Mouse (Mus musculus) adrenal gland, postnatal 4 days (tissue): ENCODE data around the gene Foxc1. TPM values are rescaled to one million over a fixed set of nuclear protein-coding genes. Genes with fewer than 3 reads are reported as not detected.

Experiments
- DNase-seq, 2 experiments: peaks; one replicate each; pipeline ENCODE4 v3.0.0; 2021 to 2022; ENCODE audit warnings: low spot score in 2 of 2, mixed read lengths in 2 of 2
- total RNA-seq, 2 experiments: library from RNA; stranded (reverse); gene quantifications; 2 replicates each; pipeline ENCODE4 v1.2.3; 2021

The Foxc1 gene
- total RNA-seq, 2 experiments from 2014 or later, result 9.7 to 13.4 TPM

DNA sequence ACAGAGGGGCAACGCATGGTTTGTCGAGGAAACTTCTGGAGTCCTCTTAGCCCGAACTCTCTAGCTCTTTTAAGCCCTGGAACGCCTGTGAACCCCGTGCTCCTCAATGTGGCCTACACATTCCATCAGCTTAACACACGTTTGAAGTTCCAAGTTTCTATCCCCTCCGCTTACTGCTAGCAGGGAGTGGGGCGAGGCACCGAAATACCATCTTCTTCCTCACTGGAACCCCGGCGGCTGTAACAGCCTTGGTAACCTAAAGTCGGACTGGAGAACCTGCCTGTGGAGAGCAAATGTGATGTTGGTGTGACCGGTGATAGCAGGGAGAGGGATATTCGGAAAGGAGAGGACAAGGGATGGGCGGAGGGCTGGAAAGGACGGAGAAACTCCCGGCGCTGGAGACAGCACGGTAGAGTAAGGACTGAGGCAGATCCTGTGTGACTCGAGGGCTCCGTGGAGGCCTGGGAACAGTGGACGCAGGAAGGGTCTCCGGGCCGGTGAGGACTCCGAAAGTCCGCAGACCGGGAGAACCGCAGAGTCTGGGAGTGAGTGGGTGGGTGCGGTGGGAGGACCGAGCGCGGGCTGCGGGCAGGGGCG is 504 bp upstream of the Foxc1 start:
- DNase-seq, result no peak

DNA sequence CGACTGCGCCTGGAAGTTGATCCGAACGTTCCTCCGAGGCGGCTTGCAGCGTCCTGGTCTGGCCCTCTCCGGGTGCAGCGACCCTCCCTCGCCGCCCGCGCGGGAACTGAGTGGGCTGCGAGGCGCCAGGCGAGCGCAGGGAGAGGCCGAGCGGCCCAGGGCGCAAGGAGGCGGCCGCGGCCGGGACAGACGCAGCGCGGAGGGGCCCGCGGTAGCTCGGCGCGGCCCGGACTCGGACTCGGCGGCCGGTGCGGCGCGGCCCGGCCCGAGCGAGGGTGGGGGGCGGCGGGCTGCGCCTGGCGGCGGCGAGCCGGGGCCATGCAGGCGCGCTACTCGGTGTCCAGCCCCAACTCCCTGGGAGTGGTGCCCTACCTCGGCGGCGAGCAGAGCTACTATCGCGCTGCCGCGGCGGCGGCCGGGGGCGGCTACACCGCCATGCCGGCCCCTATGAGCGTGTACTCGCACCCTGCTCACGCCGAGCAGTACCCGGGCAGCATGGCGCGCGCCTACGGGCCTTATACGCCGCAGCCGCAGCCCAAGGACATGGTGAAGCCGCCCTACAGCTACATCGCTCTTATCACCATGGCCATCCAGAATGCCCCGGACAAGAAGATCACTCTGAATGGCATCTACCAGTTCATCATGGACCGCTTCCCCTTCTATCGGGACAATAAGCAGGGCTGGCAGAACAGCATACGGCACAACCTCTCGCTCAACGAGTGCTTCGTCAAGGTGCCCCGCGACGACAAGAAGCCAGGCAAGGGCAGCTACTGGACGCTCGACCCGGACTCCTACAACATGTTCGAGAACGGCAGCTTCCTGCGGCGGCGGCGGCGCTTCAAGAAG is 680 bp downstream of the Foxc1 start:
- DNase-seq, result peak in 1 of 2 experiments; percentile 26

DNA sequence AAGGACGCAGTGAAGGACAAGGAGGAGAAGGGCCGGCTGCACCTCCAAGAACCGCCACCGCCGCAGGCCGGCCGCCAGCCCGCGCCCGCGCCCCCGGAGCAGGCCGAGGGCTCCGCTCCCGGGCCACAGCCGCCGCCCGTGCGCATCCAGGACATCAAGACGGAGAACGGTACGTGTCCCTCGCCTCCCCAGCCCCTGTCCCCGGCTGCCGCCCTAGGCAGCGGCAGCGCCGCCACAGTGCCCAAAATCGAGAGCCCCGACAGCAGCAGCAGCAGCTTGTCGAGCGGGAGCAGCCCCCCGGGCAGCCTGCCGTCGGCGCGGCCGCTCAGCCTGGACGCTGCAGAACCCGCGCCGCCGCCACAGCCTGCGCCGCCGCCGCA is 1.3 kb downstream of the Foxc1 start:
- no peak for DNase-seq

DNA sequence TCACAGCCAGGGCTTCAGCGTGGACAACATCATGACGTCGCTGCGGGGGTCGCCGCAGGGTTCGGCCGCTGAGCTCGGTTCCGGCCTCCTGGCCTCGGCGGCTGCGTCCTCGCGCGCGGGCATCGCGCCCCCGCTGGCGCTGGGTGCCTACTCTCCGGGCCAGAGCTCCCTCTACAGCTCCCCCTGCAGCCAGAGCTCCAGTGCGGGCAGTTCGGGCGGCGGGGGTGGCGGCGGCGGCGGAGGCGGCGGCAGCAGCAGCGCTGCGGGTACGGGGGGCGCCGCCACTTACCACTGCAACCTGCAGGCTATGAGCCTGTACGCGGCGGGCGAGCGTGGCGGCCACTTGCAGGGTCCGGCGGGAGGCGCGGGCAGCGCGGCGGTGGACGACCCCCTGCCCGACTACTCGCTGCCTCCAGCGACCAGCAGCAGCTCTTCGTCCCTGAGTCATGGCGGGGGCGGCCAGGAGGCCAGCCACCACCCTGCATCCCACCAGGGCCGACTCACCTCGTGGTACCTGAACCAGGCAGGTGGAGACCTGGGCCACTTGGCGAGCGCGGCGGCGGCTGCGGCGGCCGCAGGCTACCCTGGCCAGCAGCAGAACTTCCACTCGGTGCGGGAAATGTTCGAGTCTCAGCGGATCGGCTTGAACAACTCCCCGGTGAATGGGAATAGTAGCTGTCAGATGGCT is 1.8 kb downstream of the Foxc1 start:
- DNase-seq, result peak; percentile 40 to 43

DNA sequence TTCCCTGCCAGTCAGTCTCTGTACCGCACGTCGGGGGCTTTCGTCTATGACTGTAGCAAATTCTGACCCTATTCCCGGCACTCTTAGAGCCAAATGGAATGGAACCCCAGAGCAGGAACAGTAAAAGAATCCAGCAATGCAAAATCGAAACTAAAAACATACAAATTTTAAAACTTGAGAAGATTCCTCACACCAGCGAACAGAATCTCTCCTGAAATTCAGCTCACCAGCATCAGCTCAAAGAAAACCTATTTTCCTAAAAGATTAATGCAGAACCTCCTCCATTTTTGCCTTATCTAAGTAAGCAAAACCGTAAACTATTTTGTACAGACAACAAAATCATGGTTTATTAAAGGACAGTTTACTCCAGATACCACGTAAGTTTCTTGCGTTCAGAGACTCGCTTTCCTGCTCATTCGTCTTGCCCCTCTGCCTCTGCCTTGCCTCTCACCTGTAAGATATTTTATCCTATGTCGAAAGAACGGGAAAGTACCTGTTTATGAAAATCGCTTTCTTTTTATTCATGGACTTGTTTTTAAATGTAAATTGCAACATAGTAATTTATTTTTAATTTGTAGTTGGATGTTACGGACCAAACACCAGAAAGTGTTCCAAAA is 2.5 kb downstream of the Foxc1 start:
- DNase-seq, result no peak

DNA sequence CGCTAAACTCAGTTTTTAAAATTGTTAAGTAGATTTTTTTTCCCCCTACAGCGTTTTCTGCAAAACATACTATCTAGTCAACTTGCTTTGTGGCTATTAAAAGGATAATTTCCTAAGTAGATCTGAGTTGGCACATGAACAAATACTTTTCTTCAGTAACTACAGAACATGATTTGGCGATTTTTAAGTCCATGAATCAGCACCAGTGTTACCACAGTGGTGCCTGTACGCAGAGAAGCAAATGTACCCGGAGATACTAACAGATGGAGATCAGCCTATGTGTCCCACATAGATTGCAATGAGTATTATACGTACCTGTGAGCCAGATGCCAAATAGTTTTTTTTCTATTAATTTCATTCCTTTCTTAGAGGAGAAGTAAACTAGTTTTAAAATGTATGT is 3.3 kb downstream of the Foxc1 start:
- DNase-seq, result no peak

DNA sequence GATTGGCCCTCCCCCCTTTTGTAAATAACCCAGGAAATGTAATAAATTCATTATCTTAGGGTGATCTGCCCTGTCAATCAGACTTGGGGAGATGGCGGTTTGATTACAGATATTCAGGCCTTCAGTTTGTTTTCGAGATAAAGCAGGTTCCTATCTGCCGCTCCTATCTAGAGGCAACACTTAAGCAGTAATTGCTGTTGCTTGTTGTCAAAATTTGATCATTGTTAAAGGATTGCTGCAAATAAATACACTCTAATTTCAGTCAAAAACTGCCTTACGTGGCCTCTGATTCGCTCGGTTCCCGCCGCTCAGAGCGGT is 3.9 kb downstream of the Foxc1 start:
- DNase-seq, result no peak

DNA sequence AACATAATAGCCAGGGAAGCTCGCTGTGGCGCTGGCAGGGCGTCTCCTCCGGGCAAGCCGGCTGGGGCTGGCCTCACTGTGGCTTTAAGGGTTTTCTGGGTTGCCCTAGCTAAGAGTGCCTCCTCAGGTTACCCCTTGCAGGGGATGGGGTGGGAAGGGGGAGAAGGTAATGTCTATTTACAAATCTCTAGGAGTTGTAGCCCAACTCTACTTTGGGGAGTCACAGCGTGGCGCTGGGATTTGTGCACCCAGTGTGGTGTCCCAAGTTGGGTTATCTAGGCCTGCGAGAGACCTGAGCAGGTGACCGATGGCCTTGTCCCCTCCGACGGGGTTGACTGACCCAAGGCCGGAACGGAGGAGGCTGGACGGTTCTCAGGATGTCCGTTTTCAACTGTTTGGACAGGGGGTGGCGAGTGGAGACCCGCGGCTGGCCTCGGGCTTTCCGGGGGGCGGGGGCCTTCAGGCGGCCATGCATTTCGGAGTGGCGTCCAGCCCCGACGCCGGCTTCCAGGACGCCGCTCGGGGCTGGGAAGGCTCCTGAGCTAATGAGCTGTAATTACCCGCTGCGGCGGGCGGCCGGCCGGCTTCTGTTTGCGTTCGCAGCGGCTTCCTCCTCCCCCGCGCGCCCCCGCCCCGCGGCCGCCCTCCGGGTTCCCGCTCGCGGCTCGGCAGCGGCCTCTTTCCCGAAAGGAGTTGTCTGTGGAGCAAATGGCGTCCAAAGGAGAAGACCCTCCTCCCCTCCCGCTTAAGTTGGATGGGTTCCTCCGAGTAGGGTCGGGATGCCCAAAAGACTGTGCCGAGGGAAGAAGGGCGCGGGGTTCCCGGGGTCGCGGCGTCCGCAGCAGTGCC is 4.5 kb downstream of the Foxc1 start:
- no peak for DNase-seq

DNA sequence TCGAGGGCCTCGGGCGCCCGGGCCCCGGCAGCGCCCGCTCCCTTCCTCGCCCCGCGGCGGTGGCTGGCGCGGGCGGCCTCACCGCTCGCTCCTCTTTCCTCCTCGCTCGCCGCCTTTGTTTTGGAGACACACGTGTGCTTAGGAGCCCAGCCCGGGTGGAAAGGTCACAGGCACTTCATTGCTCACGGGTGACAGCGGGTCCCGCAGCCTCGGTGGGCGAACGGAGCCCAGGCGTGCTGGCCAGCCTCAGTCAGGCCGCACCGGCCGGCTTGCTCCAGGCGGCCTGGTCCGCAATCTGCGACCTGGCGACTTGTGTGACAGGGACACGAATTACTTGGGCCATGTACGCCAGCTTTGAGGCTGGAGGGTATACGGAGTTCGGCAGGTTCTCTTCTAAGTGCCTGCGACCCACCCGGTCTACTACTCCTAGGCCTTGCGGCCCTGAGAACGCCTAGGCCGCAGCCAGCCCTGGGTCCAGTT is 5.1 kb downstream of the Foxc1 start:
- DNase-seq, result peak in 1 of 2 experiments; percentile 26

DNA sequence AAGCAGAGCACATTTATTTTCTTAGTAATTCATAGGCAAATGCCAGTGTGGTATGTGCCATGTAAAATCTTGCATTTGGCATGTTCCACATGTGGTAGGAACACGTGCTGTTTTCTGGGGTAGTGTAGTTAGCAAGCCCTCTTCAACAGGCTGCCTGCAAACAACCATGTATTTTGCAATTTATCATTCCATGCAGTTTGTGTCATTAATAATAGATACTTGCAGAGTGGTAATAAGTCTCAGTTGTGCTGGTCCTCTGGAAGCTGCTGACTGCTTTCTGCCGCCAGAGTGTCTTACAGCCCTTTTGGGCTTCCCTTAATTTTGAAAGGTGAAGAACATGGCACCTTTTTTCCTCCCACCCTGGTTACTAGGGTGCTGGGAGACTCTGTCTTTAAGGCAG is 6.3 kb downstream of the Foxc1 start:
- no peak for DNase-seq

DNA sequence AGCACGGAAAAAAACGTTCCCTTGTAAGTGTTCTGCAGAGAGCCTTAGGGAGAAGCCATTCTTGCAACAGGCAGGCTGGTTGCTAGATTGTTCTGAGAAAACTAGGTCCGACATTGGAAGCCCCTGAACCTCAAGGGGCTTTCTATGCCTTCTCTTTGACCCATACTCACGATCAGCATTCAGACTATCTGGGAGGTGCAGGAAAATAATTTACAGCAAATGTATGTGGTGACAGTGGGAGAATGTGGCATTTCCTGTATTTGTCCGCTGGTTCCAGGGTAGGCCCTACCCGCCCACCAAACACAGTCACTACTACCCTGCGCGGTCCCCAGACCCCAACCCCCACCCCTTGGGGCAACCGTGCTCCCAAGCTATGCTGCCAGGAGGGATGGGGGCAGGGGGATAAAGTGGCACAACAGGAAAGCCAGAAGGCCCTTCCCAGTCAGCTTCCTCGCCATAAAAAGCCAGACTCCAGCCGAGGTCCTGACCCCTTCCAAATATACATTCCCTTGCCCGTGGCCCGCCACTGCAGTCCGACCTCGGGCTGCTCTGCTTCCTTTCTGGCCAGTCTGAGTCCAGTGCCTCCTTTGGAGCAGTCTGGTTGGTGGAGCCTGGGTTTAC is 9.1 kb downstream of the Foxc1 start:
- DNase-seq, result no peak

DNA sequence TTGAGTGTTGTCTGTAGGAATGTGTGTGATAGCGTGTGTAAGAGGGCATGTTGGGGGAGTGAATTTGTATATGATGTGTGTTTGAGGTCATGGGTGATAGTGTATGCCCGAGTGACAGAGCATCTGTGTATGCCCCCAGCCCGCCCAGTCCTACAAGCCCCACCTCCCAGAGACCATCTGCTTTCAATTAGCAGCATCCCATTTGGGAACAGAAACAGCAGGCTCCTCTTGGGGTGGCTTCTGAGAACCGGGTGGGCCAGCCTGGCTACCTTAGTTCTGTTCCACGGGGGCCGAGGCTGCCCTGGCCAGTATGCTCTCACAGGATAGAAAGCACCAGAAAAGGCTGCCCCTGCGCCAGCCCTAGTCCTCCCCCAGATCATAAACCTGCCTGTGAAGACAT is 11.9 kb downstream of the Foxc1 start:
- DNase-seq, result no peak

DNA sequence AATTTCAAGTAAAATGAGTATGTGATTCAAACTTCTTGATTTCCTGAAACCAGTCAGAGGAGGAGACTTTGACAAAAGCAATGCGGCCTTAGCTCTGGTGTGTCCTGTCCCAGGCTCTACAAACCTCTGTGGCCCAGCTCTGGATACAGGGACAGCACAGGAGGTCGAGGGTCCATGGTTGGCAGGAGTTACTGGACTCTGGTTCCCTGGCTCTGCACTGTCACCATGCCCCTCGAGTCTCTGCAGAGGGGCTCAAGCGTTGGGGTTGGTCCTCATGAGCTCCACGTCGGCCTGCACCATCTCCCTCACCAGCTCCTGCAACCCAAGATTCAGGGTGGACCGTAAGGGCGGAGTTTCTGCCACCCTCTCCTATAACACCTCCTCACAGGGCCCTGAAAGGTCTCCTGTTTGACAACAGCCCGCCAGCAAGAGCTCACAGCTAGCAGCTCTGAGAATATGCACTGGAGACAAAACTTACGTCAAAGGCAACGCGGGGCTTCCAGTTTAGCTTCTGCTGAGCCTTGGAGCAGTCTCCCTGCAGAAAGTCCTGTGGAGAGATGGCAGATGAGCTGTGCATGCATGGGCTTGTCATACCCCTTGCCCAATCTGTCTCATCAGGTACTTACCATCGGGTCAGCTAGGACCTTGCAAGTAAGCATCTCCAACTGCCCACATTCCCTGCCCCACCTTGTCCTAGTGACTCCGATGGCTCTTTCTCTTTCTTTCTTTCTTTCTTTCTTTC is 13.4 kb downstream of the Foxc1 start:
- DNase-seq, result no peak

DNA sequence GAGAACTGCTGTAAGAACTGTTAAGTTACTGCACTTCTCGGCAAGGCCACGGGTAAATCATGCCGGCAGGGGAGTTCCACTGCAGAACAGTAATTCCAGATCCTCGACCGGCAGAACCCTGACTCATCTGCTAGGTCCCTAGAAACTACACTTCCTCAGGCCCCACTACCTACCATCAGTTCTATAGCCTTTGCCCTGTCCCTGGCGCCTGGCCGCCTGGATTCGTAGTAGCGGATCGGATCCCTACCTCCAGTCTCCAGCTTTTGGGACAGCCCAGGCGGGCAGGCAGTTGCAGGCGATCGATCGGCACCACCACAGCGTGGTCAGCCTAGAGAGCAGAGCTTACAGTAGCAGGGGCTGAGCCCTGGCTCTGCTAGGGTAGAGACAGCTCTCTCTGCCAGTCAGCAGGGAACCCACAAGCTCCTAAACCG is 14.2 kb downstream of the Foxc1 start:
- peak in 1 of 2 experiments; percentile 19 for DNase-seq

DNA sequence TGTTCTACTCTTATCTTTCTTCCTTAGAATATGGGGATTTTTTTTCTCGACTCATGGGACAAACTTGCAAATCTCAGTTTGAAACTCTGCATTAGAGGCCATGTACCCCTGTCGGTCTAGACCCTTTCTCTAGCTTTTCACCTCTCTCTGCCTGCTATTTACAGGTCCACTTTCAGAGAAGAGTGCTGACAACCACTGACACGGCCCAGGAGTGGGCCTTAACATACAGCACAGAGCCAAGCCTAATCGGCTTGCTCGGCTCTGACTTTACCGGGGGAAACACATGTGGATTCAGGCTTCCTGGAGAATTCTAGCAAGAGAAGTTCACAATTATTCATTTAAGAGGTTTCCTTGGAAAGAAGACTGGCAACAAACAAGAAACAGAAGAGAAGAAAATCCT is 14.6 kb downstream of the Foxc1 start:
- DNase-seq, result no peak

DNA sequence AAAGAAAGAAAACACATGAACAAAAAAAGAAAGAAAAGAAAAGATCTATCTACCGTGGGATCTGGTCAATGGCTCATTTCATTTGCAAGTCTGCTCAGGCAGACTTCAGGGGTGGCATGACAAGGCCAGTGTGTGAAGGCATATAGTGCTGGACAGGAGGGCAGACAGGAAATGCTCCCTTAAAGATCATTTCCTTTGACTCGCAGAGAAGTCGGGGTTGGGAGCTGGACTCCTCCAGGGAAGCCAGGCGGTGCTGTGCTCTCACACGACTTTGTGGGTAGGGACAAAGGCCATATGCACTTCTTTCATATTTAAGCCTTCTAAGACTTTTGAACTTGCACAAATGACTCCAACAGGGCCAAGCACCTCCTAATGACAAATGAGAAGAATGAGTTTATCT is 16.9 kb downstream of the Foxc1 start:
- DNase-seq, result no peak

DNA sequence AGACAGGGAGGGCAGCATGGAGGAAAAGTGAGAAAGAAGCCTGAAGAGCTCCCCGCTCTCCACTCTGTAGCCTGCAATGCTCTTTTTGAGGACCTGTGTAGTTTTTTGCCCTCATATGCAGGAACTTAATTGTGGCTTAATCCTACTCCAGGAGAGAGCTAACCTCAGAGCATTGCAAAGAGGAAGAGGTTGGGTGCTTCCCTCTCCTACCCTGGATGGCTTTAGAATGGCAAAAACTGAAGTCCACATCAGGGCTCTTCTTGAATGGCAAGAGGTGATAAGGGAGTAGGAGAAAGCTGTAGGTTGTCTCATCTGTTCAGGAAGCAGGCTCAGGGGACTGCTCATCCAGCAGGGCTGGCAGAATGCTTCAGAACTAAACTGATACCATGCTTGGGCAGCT is 18.7 kb downstream of the Foxc1 start:
- DNase-seq, result no peak

DNA sequence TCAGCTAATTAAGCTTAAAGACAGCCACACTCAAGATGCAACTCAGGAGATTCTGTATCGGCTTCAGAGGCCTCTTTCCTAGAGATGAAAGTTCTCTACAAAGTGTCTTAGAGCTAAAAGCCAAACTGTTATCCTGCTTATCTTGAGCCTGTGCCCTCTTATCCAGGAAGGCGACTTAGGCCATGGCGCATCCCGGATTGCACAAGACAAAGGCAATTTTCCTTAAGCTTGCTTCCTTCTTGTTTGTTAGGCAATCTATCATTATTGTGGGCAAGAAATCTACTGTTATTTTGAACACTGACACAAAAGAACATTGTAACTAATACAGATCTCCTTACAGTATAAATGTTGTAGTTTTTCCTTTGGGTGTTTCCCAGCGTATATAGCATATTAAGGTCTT is 20.7 kb downstream of the Foxc1 start:
- DNase-seq, result no peak

DNA sequence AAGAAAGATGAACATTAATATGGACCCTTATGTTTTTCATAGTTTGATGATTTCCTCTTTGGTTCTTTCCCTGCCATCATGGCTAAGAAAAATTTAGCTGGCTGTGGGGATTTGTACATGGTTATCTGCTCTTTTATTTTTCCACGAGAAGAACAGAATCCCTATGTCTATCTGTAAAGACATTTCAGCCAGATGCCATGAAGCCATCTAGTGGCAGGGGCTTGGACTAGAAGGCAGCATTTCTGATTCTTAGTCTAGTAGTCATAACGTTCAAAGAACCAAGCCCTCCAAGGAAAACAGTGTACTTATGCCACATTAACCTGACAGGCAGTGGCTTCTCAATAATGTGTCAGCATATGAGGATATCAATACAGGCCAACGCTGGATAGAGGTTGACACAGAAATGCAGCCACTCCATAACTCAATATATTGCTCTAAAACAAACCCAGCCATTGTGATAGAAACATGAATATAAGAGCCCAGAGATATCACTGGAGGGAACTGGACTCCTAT is 21.4 kb downstream of the Foxc1 start:
- no peak for DNase-seq

DNA sequence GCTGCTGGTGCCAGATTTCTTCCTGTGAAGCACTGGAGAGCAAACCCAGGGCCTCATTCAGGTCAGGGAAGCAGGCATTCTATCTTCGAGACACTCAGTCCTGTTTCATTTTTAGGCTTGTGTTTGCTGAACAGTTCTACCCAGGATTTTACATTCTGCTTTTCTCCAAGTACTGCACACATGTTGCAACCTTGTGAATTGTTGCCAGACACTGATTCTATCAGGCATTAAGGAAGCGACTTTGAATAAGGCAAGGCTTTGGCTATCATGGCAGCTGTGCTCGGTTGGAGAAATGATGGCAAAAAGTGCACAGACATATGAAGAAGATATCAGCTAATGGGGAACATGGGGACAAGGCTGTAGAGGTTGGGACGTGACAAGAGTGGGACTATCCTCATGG is 22.0 kb downstream of the Foxc1 start:
- no peak for DNase-seq
